Comparison of ENCODE assay signal across 8 mouse cellular contexts in the genomic region with DNA sequence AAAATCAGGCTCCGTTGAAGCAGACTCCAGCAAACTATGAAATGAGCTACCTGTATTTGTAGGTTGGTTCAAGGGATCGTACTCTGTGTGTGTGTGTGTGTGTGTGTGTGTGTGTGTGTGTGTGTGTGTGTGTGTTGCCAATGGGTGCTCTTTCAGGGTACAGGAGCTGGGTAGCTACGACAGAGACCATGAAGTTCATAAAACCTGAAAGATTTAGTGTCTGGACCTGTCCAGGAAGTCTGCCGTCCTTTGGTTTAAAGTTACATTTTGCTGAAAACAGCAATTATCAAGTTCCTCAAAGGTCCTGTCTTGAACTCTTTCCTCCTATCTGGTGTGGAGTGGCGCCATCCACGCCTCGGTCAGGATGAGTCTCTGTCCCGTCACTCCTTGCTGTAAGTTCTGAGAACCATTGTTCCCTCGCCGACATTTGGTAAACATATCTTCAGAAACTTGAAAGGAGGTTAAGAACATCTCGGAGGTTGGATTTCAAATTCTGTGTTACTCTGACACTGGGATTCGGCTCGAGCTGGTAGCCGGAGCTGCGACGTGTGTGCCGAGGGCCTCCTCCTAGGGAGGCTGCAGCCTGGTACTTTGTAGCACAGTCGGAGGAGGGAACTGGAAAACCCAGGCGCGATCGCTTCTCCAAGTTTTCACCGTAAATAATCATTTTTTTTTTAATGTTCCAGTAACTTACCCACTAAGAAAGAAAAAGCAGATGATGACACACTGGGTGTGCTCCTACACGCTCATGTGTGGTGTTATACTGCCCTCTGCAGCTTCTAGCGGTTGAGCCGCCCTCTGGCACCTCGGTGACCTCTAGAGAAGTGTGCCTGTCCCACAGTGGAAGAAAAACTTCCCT.
DNase-seq lines count a peak whose midpoint lies in the region; ATAC-seq and TF ChIP-seq lines count a peak whose summit lies in the region.

No protein-coding gene starts in this region.

- no peaks in the 10 kb centered on the region for H3K9me3 ChIP-seq in hindbrain, postnatal 0 days (ENCODE audit: low read length)
- no peaks in the 10 kb centered on the region for H3K9me3 ChIP-seq in limb, embryonic 14.5 days (ENCODE audit: control insufficient read depth, low read length)

- 60% methylated on average over 26 of the region's 26 CpGs for WGBS in hindbrain, postnatal 0 days
- 32% methylated on average over 26 of the region's 26 CpGs for WGBS in limb, embryonic 14.5 days

- no peaks in the 10 kb centered on the region for H3K27me3 ChIP-seq in hindbrain, postnatal 0 days (ENCODE audit: insufficient read depth, low read length)
- no peaks in the 10 kb centered on the region for H3K27me3 ChIP-seq in limb, embryonic 14.5 days (ENCODE audit: control insufficient read depth, insufficient read depth, low read length)

- no peaks in the 10 kb centered on the region for H3K36me3 ChIP-seq in hindbrain, postnatal 0 days (ENCODE audit: insufficient read depth, low read length)
- H3K36me3 ChIP-seq in limb, embryonic 14.5 days (ENCODE audit: control insufficient read depth, insufficient read depth, low read length), result no peaks in the 10 kb centered on the region

- H3K27ac ChIP-seq in hindbrain, postnatal 0 days, result no peak overlapping the region; the same call in 1 of the 2 replicates
- peak overlapping the region; percentile 56; the same call in 1 of the 2 replicates for H3K27ac ChIP-seq in limb, embryonic 14.5 days (replicated peaks; ENCODE audit: low read depth, low read length)

- no peaks in the 10 kb centered on the region for H3K4me1 ChIP-seq in hindbrain, postnatal 0 days (ENCODE audit: insufficient read depth, low read length)
- peaks cover 3% of the 10 kb centered on the region; the same call in 1 of the 2 replicates for H3K4me1 ChIP-seq in limb, embryonic 14.5 days (ENCODE audit: control insufficient read depth, insufficient read depth, low read length)

- no peak for TF ChIP-seq POLR2A in limb, embryonic 14.5 days (IDR thresholded peaks at IDR 0.05; ENCODE audit: borderline replicate concordance, extremely low read depth, insufficient read depth, insufficient read length)

- TF ChIP-seq CTCF in hindbrain, postnatal 0 days (IDR thresholded peaks at IDR 0.05; ENCODE audit: low read depth), result peak; percentile 78

- peak overlapping the region; percentile 40 for H3K4me2 ChIP-seq in hindbrain, postnatal 0 days (ENCODE audit: low read depth, low read length)
- peak overlapping the region; percentile 20 for H3K4me2 ChIP-seq in limb, embryonic 14.5 days (replicated peaks; ENCODE audit: low read depth, low read length, severe bottlenecking)

- H3K9ac ChIP-seq in hindbrain, postnatal 0 days (replicated peaks; ENCODE audit: low read length), result no peak overlapping the region
- peak overlapping the region; percentile 40; the same call in 1 of the 2 replicates for H3K9ac ChIP-seq in limb, embryonic 14.5 days (ENCODE audit: low read depth, low read length, severe bottlenecking)

- 0 out of 2 replicates have a peak, but pooled peaks have one; percentile 34 for ATAC-seq in common myeloid progenitor, adult 5-6 weeks (replicated peaks; ENCODE audit: low read depth, poor library complexity, severe bottlenecking)
- peak; percentile 86 for ATAC-seq in hindbrain, postnatal 0 days
- ATAC-seq in limb, embryonic 14.5 days (ENCODE audit: low FRiP score, low read depth), result peak; percentile 80
- ATAC-seq in megakaryocyte, adult 5-6 weeks (ENCODE audit: poor library complexity, severe bottlenecking), result no peak

- H3K4me3 ChIP-seq in hindbrain, postnatal 0 days (ENCODE audit: low read length), result peak overlapping the region; percentile 10; the same call in 1 of the 2 replicates
- peak overlapping the region; percentile 10 for H3K4me3 ChIP-seq in limb, embryonic 14.5 days (replicated peaks; ENCODE audit: low read length)

- DNase-seq in cerebellum, postnatal 14 days, result peak; percentile 69 to 72
- DNase-seq in cerebellum, adult 11 months, result no peak
- peak; percentile 35 to 51 for DNase-seq in gastrocnemius, adult 8-10 months (ENCODE audit: low spot score in 2 of 2)
- DNase-seq in hindbrain, postnatal 0 days (ENCODE audit: low spot score), result peak; percentile 66
- peak; percentile 79 for DNase-seq in limb, embryonic 14.5 days (ENCODE audit: low spot score)
- DNase-seq in neural tube, embryonic 10.5 days (ENCODE audit: extremely low spot score, low spot score), result peak; percentile 59
